Mouse (Mus musculus): ENCODE measurements around the gene Mast2.

GRCm38 (mm10) chr4:116268220-116268619 is 195.8 kb downstream of the Mast2 start:
- no peak for TF ChIP-seq POLR2A (IDR thresholded peaks at IDR 0.05; ENCODE audit: low read depth, low read length)
- no peak for TF ChIP-seq CTCF (conservative IDR thresholded peaks at IDR 0.05; ENCODE audit: insufficient read depth, insufficient read length, low read depth, low read length)
